ENCODE assay signal across 27 mouse cellular contexts in genomic region chr2:84249871-84250270, GRCm38 (mm10).
A peak's percentile ranks its signal among the peaks of the same experiment; 100 is the strongest.
DNase-seq lines count a peak whose midpoint lies in the region; ATAC-seq lines count a peak whose summit lies in the region.
"Had no signal": no experiment of that assay in that cellular context is flagged by ENCODE, and none has a peak within 500 bp of the region (broad histone marks: within the 10 kb centered on the region; RNA-seq: fewer than 3 reads in every experiment).

No protein-coding gene starts in this region.

- H3K4me3 ChIP-seq in heart, embryonic 15.5 days, result no peak overlapping the region
- no peak overlapping the region for H3K4me3 ChIP-seq in kidney, embryonic 16.5 days (ENCODE audit: low read length)
- no peak overlapping the region for H3K4me3 ChIP-seq in kidney, embryonic 15.5 days (replicated peaks)
- H3K4me3 ChIP-seq: embryonic facial prominence, embryonic 13.5 days; forebrain, embryonic 10.5 days; forebrain, embryonic 15.5 days; hindbrain, embryonic 10.5 days; intestine, embryonic 15.5 days; limb, embryonic 13.5 days; megakaryocyte, embryonic 14.5 days; midbrain, embryonic 12.5 days; myocyte; neural tube, embryonic 12.5 days had no signal

- H3K9ac ChIP-seq in heart, embryonic 15.5 days, result no peak overlapping the region
- no peak overlapping the region for H3K9ac ChIP-seq in kidney, embryonic 16.5 days (replicated peaks; ENCODE audit: low read length)
- H3K9ac ChIP-seq in kidney, embryonic 15.5 days, result no peak overlapping the region
- H3K9ac ChIP-seq: embryonic facial prominence, embryonic 13.5 days; forebrain, embryonic 15.5 days; intestine, embryonic 15.5 days; limb, embryonic 13.5 days; midbrain, embryonic 12.5 days; neural tube, embryonic 12.5 days had no signal

- DNase-seq in heart, adult 11 months, result no peak
- peak; percentile 57 to 64 for DNase-seq in heart, postnatal 10 days
- DNase-seq in heart, postnatal 4 days, result peak; percentile 18
- DNase-seq: adrenal gland, adult 2 months; adrenal gland, postnatal 36 days; B cell, adult 2 months; cerebellum, adult 18-20 months; cerebellum, postnatal 10 days; gastrocnemius, postnatal 25 days; kidney, postnatal 4 days; lung, postnatal 4 days; right cerebral cortex, postnatal 4 days had no signal

- H3K27me3 ChIP-seq in heart, embryonic 15.5 days, result no peaks in the 10 kb centered on the region
- H3K27me3 ChIP-seq in kidney, embryonic 16.5 days (ENCODE audit: insufficient read depth, low read length), result no peaks in the 10 kb centered on the region
- H3K27me3 ChIP-seq in kidney, embryonic 15.5 days, result no peaks in the 10 kb centered on the region
- H3K27me3 ChIP-seq: embryonic facial prominence, embryonic 13.5 days; forebrain, embryonic 15.5 days; intestine, embryonic 15.5 days; limb, embryonic 13.5 days; megakaryocyte, embryonic 14.5 days; midbrain, embryonic 12.5 days; neural tube, embryonic 12.5 days had no signal

- no peaks in the 10 kb centered on the region for H3K36me3 ChIP-seq in heart, embryonic 15.5 days
- no peaks in the 10 kb centered on the region for H3K36me3 ChIP-seq in kidney, embryonic 16.5 days (ENCODE audit: insufficient read depth, low read length)
- no peaks in the 10 kb centered on the region for H3K36me3 ChIP-seq in kidney, embryonic 15.5 days
- H3K36me3 ChIP-seq: embryonic facial prominence, embryonic 13.5 days; forebrain, embryonic 10.5 days; forebrain, embryonic 15.5 days; hindbrain, embryonic 10.5 days; intestine, embryonic 15.5 days; limb, embryonic 13.5 days; midbrain, embryonic 12.5 days; neural tube, embryonic 12.5 days had no signal

- 0 out of 2 replicates have a peak overlapping the region, but pooled peaks have one; percentile 47 for H3K27ac ChIP-seq in heart, embryonic 15.5 days
- 0 out of 2 replicates have a peak overlapping the region, but pooled peaks have one; percentile 10 for H3K27ac ChIP-seq in kidney, embryonic 16.5 days (ENCODE audit: low read length)
- H3K27ac ChIP-seq in kidney, embryonic 15.5 days, result no peak overlapping the region
- H3K27ac ChIP-seq: embryonic facial prominence, embryonic 13.5 days; forebrain, embryonic 10.5 days; forebrain, embryonic 15.5 days; hindbrain, embryonic 10.5 days; limb, embryonic 13.5 days; midbrain, embryonic 12.5 days; neural tube, embryonic 12.5 days had no signal

- ATAC-seq in heart, embryonic 15.5 days (replicated peaks; ENCODE audit: insufficient number of reproducible peaks, insufficient read depth, low FRiP score, low read depth), result no peak
- ATAC-seq in kidney, embryonic 16.5 days (ENCODE audit: low FRiP score, low TSS enrichment), result no peak
- ATAC-seq in kidney, embryonic 15.5 days (replicated peaks; ENCODE audit: low FRiP score), result no peak
- ATAC-seq: forebrain, embryonic 15.5 days; hindbrain, embryonic 16.5 days; intestine, embryonic 15.5 days had no signal

- H3K4me1 ChIP-seq in heart, embryonic 15.5 days (replicated peaks), result 0 out of 2 replicates have a peak, but pooled peaks cover 2% of the 10 kb centered on the region
- 0 out of 2 replicates have a peak, but pooled peaks cover 2% of the 10 kb centered on the region for H3K4me1 ChIP-seq in kidney, embryonic 16.5 days (ENCODE audit: insufficient read depth, low read length)
- H3K4me1 ChIP-seq in kidney, embryonic 15.5 days, result no peaks in the 10 kb centered on the region
- H3K4me1 ChIP-seq: embryonic facial prominence, embryonic 13.5 days; forebrain, embryonic 10.5 days; forebrain, embryonic 15.5 days; hindbrain, embryonic 10.5 days; intestine, embryonic 15.5 days; limb, embryonic 13.5 days; megakaryocyte, embryonic 14.5 days; midbrain, embryonic 12.5 days; neural tube, embryonic 12.5 days had no signal

- no peaks in the 10 kb centered on the region for H3K9me3 ChIP-seq in heart, embryonic 15.5 days (replicated peaks)
- H3K9me3 ChIP-seq in kidney, embryonic 16.5 days (ENCODE audit: low read length), result no peaks in the 10 kb centered on the region
- no peaks in the 10 kb centered on the region for H3K9me3 ChIP-seq in kidney, embryonic 15.5 days (replicated peaks)
- H3K9me3 ChIP-seq: embryonic facial prominence, embryonic 13.5 days; forebrain, embryonic 10.5 days; forebrain, embryonic 15.5 days; hindbrain, embryonic 10.5 days; intestine, embryonic 15.5 days; limb, embryonic 13.5 days; megakaryocyte, embryonic 14.5 days; midbrain, embryonic 12.5 days; neural tube, embryonic 12.5 days had no signal

- 33% methylated on average over 3 of the region's 3 CpGs for WGBS in heart, embryonic 15.5 days
- WGBS in kidney, embryonic 16.5 days, result 42% methylated on average over 3 of the region's 3 CpGs
- 47% methylated on average over 3 of the region's 3 CpGs for WGBS in kidney, embryonic 15.5 days

- no peak overlapping the region for H3K4me2 ChIP-seq in heart, embryonic 15.5 days
- H3K4me2 ChIP-seq in kidney, embryonic 16.5 days (replicated peaks; ENCODE audit: low read depth, low read length), result no peak overlapping the region
- no peak overlapping the region for H3K4me2 ChIP-seq in kidney, embryonic 15.5 days
- H3K4me2 ChIP-seq: embryonic facial prominence, embryonic 13.5 days; forebrain, embryonic 15.5 days; intestine, embryonic 15.5 days; limb, embryonic 13.5 days; liver, embryonic 11.5 days; midbrain, embryonic 12.5 days; neural tube, embryonic 12.5 days had no signal

- intact Hi-C loops in heart, postnatal 10 days (cut with DNase I), result loop anchor here (2.0 kb wide), 1 partner anchor 65 kb away; no protein-coding TSS in a partner anchor
